Mouse (Mus musculus) adrenal gland, adult 2 months (tissue): ENCODE results near the gene Fhl3. TPM values are rescaled to one million over a fixed set of nuclear protein-coding genes. Genes with fewer than 3 reads are reported as not detected.

Experiments used
- microRNA-seq, 2 experiments: library from miRNA; unstranded; fragments of <30 nt; microRNA quantifications; one replicate each; pipeline ENCODE4 v1.2.0; 2021
- polyA plus RNA-seq: library from polyadenylated mRNA; depleted of rRNA; stranded (reverse); fragments of >200 nt; gene quantifications from 2 replicates; pipeline ENCODE4 v1.2.3, GENCODE M21; 2012; rRNA removed
- total RNA-seq, 2 experiments: library from RNA; stranded (reverse); gene quantifications; 2 replicates each; pipeline ENCODE4 v1.2.3; 2021

Fhl3 gene
- total and polyA plus RNA-seq, 3 experiments: 6.6 to 23.6 (median 15.7) TPM

Small RNA genes lying within 50 kb of the gene (microRNA-seq; reads per million reads assigned to microRNA genes)
- 0 reads per million in 2 experiments for gene Gm24721
- gene Mir697: 0 reads per million in 2 experiments
- 0 to 0.41 reads per million in 2 experiments for gene Mir698

Other genes with a start within 250 kb of the Fhl3 start
- gene 3100002H09Rik, start 89.9 kb upstream of the Fhl3 start, total RNA-seq: not detected
- not detected in 2 replicates for gene 3100002H09Rik, start 89.9 kb upstream of the Fhl3 start, polyA plus RNA-seq
- under 1 TPM in 1 of 2 experiments, not detected in 1; 0.10 TPM for gene Pou3f1, start 43.9 kb upstream of the Fhl3 start, total RNA-seq
- gene Pou3f1, start 43.9 kb upstream of the Fhl3 start, polyA plus RNA-seq: 0.15 and 0.26 TPM in 2 replicates
- gene Utp11, start 7.1 kb upstream of the Fhl3 start, total RNA-seq: 10 to 100 TPM; 33.4 to 33.5 TPM
- gene Utp11, start 7.1 kb upstream of the Fhl3 start, polyA plus RNA-seq: 2.0 and 2.1 TPM in 2 replicates
- gene Sf3a3, start 14.1 kb downstream of the Fhl3 start, total RNA-seq: 10 to 100 TPM; 30.6 to 40.0 TPM
- 2.8 and 3.8 TPM in 2 replicates for gene Sf3a3, start 14.1 kb downstream of the Fhl3 start, polyA plus RNA-seq
- 10 to 100 TPM; 20.1 to 26.0 TPM for gene Inpp5b, start 41.1 kb downstream of the Fhl3 start, total RNA-seq
- 11.9 and 16.3 TPM in 2 replicates for gene Inpp5b, start 41.1 kb downstream of the Fhl3 start, polyA plus RNA-seq
- gene Mtf1, start 101.4 kb downstream of the Fhl3 start, total RNA-seq: 10 to 100 TPM; 22.8 to 25.3 TPM
- gene Mtf1, start 101.4 kb downstream of the Fhl3 start, polyA plus RNA-seq: 5.5 and 7.1 TPM in 2 replicates
- gene Yrdc, start 150.0 kb downstream of the Fhl3 start, total RNA-seq: 10 to 100 TPM; 34.9 to 39.5 TPM
- gene Yrdc, start 150.0 kb downstream of the Fhl3 start, polyA plus RNA-seq: 45.0 and 48.5 TPM in 2 replicates
- gene 1110065P20Rik, start 150.5 kb downstream of the Fhl3 start, total RNA-seq: 10 to 100 TPM; 29.3 to 47.0 TPM
- gene 1110065P20Rik, start 150.5 kb downstream of the Fhl3 start, polyA plus RNA-seq: 63.4 and 70.0 TPM in 2 replicates
- 1 to 10 TPM; 4.7 TPM for gene Maneal, start 161.5 kb downstream of the Fhl3 start, total RNA-seq
- gene Maneal, start 161.5 kb downstream of the Fhl3 start, polyA plus RNA-seq: 5.9 and 6.5 TPM in 2 replicates
- 1 to 10 TPM; 1.7 to 2.9 TPM for gene Epha10, start 180.2 kb downstream of the Fhl3 start, total RNA-seq
- 3.3 TPM in 2 replicates for gene Epha10, start 180.2 kb downstream of the Fhl3 start, polyA plus RNA-seq
- 10 to 100 TPM; 10.3 to 15.3 TPM for gene 9930104L06Rik, start 236.3 kb downstream of the Fhl3 start, total RNA-seq
- 13.2 and 21.1 TPM in 2 replicates for gene 9930104L06Rik, start 236.3 kb downstream of the Fhl3 start, polyA plus RNA-seq
- 1 to 10 TPM; 2.0 to 4.8 TPM for gene Cdca8, start 238.6 kb downstream of the Fhl3 start, total RNA-seq
- 3.7 and 4.1 TPM in 2 replicates for gene Cdca8, start 238.6 kb downstream of the Fhl3 start, polyA plus RNA-seq